Mouse (Mus musculus): ENCODE data around the gene Notch2. TPM values are rescaled to one million over a fixed set of nuclear protein-coding genes. Genes with fewer than 3 reads are reported as not detected.
A peak's percentile ranks its signal among the peaks of the same experiment; 100 is the strongest.

Gene Notch2
- total and polyA plus RNA-seq, 2 experiments from 2014 or later: 6.1 to 22.8 TPM

- Histone ChIP-seq H3K27ac (ENCODE audit: low read depth, low read length) (no peak overlapping the region), H3K9me3 (ENCODE audit: low read length) (no peaks in the 10 kb centered on the region), H3K4me2 (ENCODE audit: low read depth, low read length, poor library complexity, severe bottlenecking) (no peak overlapping the region), H3K27me3 (ENCODE audit: insufficient read depth, low read length) (no peaks in the 10 kb centered on the region; the same call in 1 of the 2 replicates), H3K36me3 (ENCODE audit: insufficient read depth, low read length) (no peaks in the 10 kb centered on the region), H3K4me1 (ENCODE audit: insufficient read depth, low read length) (0 out of 2 replicates have a peak, but pooled peaks cover 2% of the 10 kb centered on the region), H3K4me3 (ENCODE audit: low read depth, low read length) (no peak overlapping the region), H3K9ac (replicated peaks; ENCODE audit: low read length, poor library complexity, severe bottlenecking) (no peak overlapping the region)
- ATAC-seq (ENCODE audit: low FRiP score): no peak
- WGBS: 57% methylated on average over 7 of the region's 7 CpGs
- DNase-seq (ENCODE audit: low spot score): no peak
- TF ChIP-seq CTCF (IDR thresholded peaks at IDR 0.05): no peak
Observed at GRCm38 (mm10) chr3:98009190-98009840, 4.0 kb upstream of the Notch2 start.

- peak overlapping the region; percentile 98 for H3K4me2 ChIP-seq (ENCODE audit: low read depth, low read length, poor library complexity, severe bottlenecking)
- under 1% methylated on average over 18 of the region's 18 CpGs for WGBS
- no peak for TF ChIP-seq CTCF (IDR thresholded peaks at IDR 0.05)
- H3K36me3 ChIP-seq (ENCODE audit: insufficient read depth, low read length): no peaks in the 10 kb centered on the region
- H3K4me3 ChIP-seq (ENCODE audit: low read depth, low read length): peak overlapping the region; percentile 82
- no peak overlapping the region for H3K9ac ChIP-seq (replicated peaks; ENCODE audit: low read length, poor library complexity, severe bottlenecking)
- DNase-seq (ENCODE audit: low spot score): no peak
- no peak overlapping the region for H3K27ac ChIP-seq (ENCODE audit: low read depth, low read length)
- H3K4me1 ChIP-seq (ENCODE audit: insufficient read depth, low read length): 0 out of 2 replicates have a peak, but pooled peaks cover 2% of the 10 kb centered on the region
- H3K9me3 ChIP-seq (ENCODE audit: low read length): no peaks in the 10 kb centered on the region
- ATAC-seq (ENCODE audit: low FRiP score): no peak
- no peaks in the 10 kb centered on the region; the same call in 1 of the 2 replicates for H3K27me3 ChIP-seq (ENCODE audit: insufficient read depth, low read length)
Observed at GRCm38 (mm10) chr3:98013086-98013400, 284 bp upstream of the Notch2 start.

DNA sequence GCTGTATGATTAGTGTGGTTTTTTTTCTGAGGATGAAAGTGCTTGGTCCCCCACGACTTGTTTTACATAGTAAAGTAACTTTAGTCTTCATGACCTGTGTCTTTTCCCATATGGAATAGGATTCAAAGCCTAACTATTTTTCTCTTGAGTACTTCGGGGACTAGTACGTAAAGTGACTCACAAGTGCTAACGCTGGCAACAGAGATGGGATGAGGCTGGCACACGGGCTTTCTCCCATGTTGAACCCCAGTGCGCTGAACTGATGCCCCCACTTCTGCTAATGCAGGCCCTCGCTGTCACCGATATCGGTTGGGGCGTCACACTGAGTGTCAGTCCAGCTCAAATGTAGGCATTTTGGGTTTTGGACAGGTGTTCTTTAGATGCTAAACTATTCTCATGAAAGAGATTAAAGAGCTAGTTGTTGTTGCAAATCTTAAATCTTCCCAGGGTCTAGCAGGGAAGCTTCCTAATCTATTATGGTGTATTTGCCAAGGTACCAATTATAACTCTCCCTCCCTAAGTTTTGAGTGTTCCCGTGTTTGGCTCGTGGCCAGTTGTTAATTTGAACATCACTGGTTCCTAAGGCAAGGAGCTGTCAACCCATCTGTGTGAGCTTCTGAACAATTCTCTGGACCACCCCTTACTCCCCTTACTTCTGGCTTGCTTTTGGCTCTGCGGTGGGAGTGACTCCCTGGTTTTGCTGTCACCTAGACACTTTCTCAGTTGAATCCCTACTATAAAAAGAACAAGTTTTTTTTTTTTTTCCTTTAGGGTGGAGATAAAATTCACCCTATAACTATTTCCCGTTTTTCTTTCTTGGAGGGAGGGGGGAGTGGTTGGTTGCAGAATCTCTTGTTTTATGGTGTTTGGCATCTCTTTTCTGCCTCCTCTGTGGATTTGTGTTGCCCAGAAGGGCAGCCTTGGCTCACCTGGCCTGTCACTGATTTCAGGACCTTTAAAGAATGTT lies 2.2 kb downstream of the Notch2 start:
- H3K4me2 ChIP-seq (ENCODE audit: low read depth, low read length, poor library complexity, severe bottlenecking): peak overlapping the region; percentile 98; the same call in 1 of the 2 replicates
- TF ChIP-seq CTCF (IDR thresholded peaks at IDR 0.05): no peak
- H3K4me1 ChIP-seq (ENCODE audit: insufficient read depth, low read length): 0 out of 2 replicates have a peak, but pooled peaks cover 2% of the 10 kb centered on the region
- WGBS: 64% methylated on average over 14 of the region's 14 CpGs
- no peak overlapping the region for H3K27ac ChIP-seq (ENCODE audit: low read depth, low read length)
- DNase-seq (ENCODE audit: low spot score) (no peak), ATAC-seq (ENCODE audit: low FRiP score) (no peak)
- peak overlapping the region; percentile 6 for H3K4me3 ChIP-seq (ENCODE audit: low read depth, low read length)
- no peaks in the 10 kb centered on the region for H3K27me3 ChIP-seq (ENCODE audit: insufficient read depth, low read length)
- H3K9me3 ChIP-seq (ENCODE audit: low read length): no peaks in the 10 kb centered on the region
- H3K9ac ChIP-seq (replicated peaks; ENCODE audit: low read length, poor library complexity, severe bottlenecking): no peak overlapping the region
- H3K36me3 ChIP-seq (ENCODE audit: insufficient read depth, low read length): no peaks in the 10 kb centered on the region

DNA sequence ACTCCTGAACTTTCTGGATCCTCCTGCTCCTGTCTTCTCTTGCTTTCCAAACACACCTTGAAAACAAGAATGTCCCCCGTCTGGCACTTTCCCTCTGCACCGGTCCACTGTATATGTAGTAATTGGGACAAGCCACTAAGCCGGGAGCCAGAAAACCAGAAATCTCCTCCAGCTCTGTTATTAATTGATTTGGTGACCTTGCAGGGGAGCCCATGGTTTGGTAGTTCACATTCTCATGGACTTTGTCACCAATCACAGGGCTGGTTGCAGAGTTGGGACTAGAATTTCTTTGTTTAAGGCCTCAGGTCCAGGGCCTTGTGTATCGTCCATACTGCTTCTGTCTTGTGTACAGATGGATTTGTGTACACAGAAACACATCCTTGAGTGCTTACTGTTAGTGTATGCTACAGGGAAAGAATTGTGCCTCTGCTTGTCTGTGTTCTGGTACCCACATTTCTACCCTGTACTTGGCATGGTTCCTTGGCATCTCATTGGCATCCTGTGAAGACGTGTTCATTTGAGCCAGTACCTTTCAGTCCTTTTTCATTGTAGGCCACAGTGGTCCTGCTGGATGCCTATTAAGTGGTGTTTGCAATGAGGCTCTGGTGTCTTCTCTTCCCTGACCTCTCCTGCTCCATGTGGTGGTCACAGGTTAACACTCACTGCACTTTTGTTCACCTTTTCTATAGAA lies 3.7 kb downstream of the Notch2 start:
- 0 out of 2 replicates have a peak, but pooled peaks cover 2% of the 10 kb centered on the region for H3K4me1 ChIP-seq (ENCODE audit: insufficient read depth, low read length)
- no peak overlapping the region for H3K4me3 ChIP-seq (ENCODE audit: low read depth, low read length)
- no peak for TF ChIP-seq CTCF (IDR thresholded peaks at IDR 0.05)
- H3K27ac ChIP-seq (ENCODE audit: low read depth, low read length): no peak overlapping the region
- 79% methylated on average over 5 of the region's 5 CpGs for WGBS
- H3K9me3 ChIP-seq (ENCODE audit: low read length): no peaks in the 10 kb centered on the region
- DNase-seq (ENCODE audit: low spot score): no peak
- no peak overlapping the region for H3K4me2 ChIP-seq (ENCODE audit: low read depth, low read length, poor library complexity, severe bottlenecking)
- no peak overlapping the region for H3K9ac ChIP-seq (replicated peaks; ENCODE audit: low read length, poor library complexity, severe bottlenecking)
- H3K36me3 ChIP-seq (ENCODE audit: insufficient read depth, low read length): no peaks in the 10 kb centered on the region
- no peak for ATAC-seq (ENCODE audit: low FRiP score)
- H3K27me3 ChIP-seq (ENCODE audit: insufficient read depth, low read length): no peaks in the 10 kb centered on the region

- H3K27me3 ChIP-seq (ENCODE audit: insufficient read depth, low read length): no peaks in the 10 kb centered on the region
- H3K9ac ChIP-seq (replicated peaks; ENCODE audit: low read length, poor library complexity, severe bottlenecking): no peak overlapping the region
- H3K4me3 ChIP-seq (ENCODE audit: low read depth, low read length): no peak overlapping the region
- WGBS: 85% methylated on average over 4 of the region's 4 CpGs
- no peak overlapping the region for H3K4me2 ChIP-seq (ENCODE audit: low read depth, low read length, poor library complexity, severe bottlenecking)
- H3K4me1 ChIP-seq (ENCODE audit: insufficient read depth, low read length): no peaks in the 10 kb centered on the region
- no peaks in the 10 kb centered on the region for H3K36me3 ChIP-seq (ENCODE audit: insufficient read depth, low read length)
- no peak for TF ChIP-seq CTCF (IDR thresholded peaks at IDR 0.05)
- ATAC-seq (ENCODE audit: low FRiP score): no peak
- no peak for DNase-seq (ENCODE audit: low spot score)
- H3K27ac ChIP-seq (ENCODE audit: low read depth, low read length): no peak overlapping the region
- H3K9me3 ChIP-seq (ENCODE audit: low read length): no peaks in the 10 kb centered on the region
Observed at GRCm38 (mm10) chr3:98018187-98018586, 4.9 kb downstream of the Notch2 start.
